Mouse (Mus musculus) E14TG2a.4 (cell line): ENCODE results near the gene Tmprss5.

ENCODE experiments used
- CTCF ChIP-seq: conservative IDR thresholded peaks from 2 replicates; pipeline ENCODE4 v1.5.1; 2014; ENCODE audit warnings: low read length
- POU5F1 ChIP-seq: IDR thresholded peaks from 2 replicates; pipeline ENCODE4 v1.6.1; 2014; ENCODE audit warnings: low read length, borderline replicate concordance

- TF ChIP-seq CTCF, result peak; percentile 89
- no peak for TF ChIP-seq POU5F1
These were observed 29.7 kb upstream of the Tmprss5 start for GRCm38 (mm10) chr9:49051349-49051748.
